Mouse (Mus musculus) lung, postnatal 0 days (tissue): ENCODE results near the gene Pih1d1.

Experiments
- CTCF ChIP-seq: IDR thresholded peaks from 2 replicates; pipeline ENCODE4 v1.5.1; 2016; ENCODE audit warnings: antibody characterized with exemption, mild to moderate bottlenecking
- EP300 ChIP-seq: IDR thresholded peaks from 2 replicates; pipeline ENCODE4 v1.6.1; 2016; ENCODE audit warnings: antibody characterized with exemption, mild to moderate bottlenecking, control low read depth

GRCm38 (mm10) chr7:45135370-45135769, 18.7 kb upstream of the Pih1d1 start:
- TF ChIP-seq CTCF (no peak), EP300 (no peak)
